Mouse (Mus musculus): ENCODE results near the gene Tfip11.

Tfip11 gene

DNA sequence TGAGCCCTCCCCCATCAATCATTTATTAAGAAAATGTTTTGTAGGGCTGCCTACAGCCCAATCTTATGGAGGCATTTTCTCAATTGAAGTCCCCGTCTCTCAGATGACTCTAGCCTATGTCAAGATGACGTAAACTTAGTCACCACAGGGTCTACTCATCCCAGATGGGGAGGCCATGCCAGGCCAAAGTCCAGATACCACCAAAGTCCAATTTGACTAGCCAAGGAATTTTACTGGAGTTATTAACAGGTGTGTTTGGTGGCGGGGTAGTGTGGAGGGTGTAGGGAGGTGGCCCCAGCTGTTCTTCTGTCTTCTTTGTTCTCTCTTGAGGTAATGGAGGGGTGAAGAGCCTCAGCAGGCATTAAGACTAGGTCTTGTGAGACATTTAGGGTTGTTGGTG lies 33.9 kb downstream of the Tfip11 start:
- DNase-seq (ENCODE audit: extremely low spot score, low spot score) = no peak

DNA sequence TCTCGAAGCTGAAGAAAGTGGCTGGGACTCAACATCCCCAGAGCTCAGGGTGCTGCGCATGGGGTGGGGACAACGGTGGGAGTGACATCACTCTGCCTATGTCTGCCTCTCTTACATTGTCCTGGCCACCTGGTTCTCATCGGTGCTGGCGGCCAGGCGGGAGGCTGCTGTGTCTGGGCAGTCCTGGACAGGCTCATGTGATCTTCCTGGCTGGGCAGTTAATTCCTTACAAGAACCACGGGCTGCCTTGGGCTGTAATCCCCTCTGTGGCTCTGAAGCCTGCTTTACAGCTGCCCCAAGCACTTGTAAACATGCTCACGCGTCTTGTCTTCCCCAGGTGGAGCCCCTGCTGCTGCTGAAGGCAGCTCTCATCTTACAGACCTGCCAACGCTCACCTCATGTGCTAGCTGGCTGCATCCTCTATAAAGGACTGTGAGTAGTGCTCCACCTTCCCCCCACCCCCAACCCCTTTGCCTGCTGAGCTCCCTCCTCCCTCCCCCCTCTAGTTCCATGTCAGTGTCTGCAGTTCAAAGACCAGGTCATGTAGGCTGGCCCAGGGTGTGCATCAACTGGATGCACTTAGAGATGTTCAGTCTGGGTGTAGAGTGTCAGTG lies 38.1 kb downstream of the Tfip11 start:
- no peak for DNase-seq (ENCODE audit: extremely low spot score, low spot score)

- no peak for DNase-seq (ENCODE audit: extremely low spot score, low spot score)
These were observed 40.7 kb downstream of the Tfip11 start for GRCm38 (mm10) chr5:112366879-112367278.

GRCm38 (mm10) chr5:112367338-112367737 lies 41.2 kb downstream of the Tfip11 start:
- DNase-seq (ENCODE audit: extremely low spot score, low spot score) = no peak

GRCm38 (mm10) chr5:112367929-112368328 lies 41.8 kb downstream of the Tfip11 start:
- DNase-seq (ENCODE audit: extremely low spot score, low spot score) = no peak

DNA sequence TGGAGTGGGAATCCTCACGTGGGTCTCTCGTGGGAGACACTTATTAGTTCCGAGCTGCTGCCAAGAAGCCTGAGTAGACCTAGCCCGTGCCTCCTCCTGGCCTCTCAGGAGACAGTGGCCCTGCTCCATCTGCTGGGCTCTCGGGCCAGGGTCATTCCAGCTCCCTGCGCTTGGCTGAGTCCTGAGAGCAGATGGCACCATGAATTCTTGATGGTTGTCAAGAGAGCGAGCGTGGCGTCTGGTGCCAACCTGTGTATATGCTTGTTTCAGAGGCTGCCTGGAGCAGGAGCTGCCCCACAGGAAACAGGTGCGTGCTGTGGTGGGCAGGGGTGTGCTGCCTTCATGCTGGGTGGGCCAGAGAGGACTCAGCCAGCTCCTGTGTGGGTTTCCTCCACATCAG lies 42.5 kb downstream of the Tfip11 start:
- no peak for DNase-seq (ENCODE audit: extremely low spot score, low spot score)

DNA sequence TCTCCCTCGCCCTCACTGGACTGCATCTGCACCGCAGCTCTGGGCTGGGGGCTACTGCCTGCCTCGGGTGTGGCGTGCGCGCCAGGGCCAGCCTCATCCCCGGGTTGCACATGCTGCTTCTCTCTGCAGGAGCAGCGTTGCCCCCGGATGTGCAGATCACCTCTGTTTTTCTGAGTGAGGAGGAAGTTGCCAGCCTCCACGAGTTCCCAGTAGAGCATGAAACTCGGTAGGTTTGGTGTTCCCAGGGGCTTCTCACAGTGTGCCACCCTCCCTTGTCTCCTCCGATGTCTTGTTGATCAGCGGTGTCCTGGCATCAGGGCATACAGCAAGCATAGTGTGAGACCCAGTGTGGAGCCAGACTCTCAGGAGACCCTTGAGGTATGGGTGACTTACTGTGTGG lies 43.2 kb downstream of the Tfip11 start:
- no peak for DNase-seq (ENCODE audit: extremely low spot score, low spot score)

DNA sequence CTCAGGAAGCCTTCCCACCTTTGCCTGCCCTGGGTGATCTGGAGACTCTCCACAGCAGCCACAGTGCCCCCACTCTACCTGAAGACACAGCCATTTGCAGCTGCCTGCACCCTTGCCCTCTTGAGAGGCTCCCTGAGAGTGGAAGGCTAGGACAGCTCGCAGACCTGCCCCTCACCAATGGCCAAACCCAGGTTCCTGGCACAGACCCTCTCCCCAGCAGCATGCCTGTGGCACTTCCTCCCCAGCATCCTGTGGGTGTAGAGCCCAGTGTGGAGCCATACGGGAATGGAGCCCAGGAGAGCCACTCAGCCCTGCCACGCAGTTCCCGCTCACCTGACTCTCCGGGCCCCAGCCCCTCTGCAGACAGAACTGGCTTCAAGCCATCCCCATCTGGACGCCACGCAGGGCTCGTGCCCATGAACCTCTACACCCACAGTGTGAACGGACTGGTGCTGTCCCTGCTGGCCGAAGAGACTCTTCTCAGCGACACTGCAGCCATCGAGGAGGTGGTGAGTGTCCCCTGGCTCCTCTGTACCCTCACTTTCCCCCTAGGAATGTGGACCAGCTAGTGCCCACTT lies 44.2 kb downstream of the Tfip11 start:
- DNase-seq (ENCODE audit: extremely low spot score, low spot score) = no peak

GRCm38 (mm10) chr5:112371933-112372332 lies 45.8 kb downstream of the Tfip11 start:
- DNase-seq (ENCODE audit: extremely low spot score, low spot score) = no peak

DNA sequence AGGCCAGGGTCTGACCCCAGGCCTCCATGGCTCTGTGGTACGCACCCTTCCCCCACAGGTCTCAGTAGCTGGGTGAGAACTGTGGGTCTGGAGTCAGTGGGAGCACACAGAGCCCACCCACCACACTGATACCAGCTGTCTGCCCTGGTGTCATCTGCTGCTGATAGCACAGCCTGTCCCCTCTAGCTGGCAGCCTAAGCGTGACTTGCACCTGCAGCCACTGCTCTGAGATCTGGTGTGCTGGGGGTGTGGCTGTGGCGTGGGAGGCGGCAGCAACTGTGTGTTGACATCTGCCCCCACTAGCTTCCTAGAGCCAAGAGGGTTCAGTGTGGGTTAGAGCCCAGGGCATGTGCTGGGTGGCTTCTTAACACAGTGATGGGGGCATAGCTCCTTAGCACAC lies 50.0 kb downstream of the Tfip11 start:
- DNase-seq (ENCODE audit: extremely low spot score, low spot score) = no peak

DNA sequence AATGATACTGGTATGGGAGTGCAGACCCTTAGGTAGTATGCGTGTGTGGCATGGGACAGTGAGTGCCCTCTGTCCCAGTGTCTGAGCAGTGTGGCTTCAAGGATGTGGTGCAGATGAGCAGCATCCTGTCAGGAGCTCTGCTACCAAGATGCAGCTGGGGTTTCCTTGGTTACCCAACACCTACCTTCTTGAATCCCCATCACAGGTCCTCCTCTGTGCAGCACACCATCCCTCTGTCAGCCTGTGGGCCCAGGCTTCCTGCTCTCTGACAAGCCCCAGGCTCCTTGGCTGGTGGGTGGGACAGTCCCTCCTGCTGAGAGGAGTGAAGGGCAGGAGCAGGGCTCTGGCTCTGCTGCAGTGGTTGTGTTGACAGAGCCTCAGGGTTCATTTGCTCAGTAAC lies 51.2 kb downstream of the Tfip11 start:
- no peak for DNase-seq (ENCODE audit: extremely low spot score, low spot score)

DNA sequence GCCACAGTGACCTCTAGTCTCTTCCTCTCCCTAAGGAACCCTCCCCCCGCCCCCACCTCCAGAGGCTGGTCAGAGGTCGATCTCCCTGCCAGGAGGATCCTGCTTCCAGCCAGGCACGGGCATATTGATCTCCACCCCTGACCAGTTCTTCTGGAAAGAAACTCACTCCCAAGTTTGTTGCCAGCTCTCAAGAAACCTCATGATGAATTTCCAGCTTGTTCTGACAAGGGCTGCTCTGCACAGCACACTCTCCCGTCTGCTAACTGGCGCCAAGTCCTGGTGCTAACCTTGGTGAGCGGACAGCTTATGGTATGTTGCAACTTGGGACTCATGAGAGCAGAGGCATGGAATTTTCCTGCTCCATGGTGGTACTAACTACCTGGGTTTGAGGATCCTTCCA lies 52.6 kb downstream of the Tfip11 start:
- no peak for DNase-seq (ENCODE audit: extremely low spot score, low spot score)

GRCm38 (mm10) chr5:112381154-112381553 lies 55.0 kb downstream of the Tfip11 start:
- no peak for DNase-seq (ENCODE audit: extremely low spot score, low spot score)

- DNase-seq (ENCODE audit: extremely low spot score, low spot score) = no peak
These were observed 55.9 kb downstream of the Tfip11 start for GRCm38 (mm10) chr5:112382042-112382441.

DNA sequence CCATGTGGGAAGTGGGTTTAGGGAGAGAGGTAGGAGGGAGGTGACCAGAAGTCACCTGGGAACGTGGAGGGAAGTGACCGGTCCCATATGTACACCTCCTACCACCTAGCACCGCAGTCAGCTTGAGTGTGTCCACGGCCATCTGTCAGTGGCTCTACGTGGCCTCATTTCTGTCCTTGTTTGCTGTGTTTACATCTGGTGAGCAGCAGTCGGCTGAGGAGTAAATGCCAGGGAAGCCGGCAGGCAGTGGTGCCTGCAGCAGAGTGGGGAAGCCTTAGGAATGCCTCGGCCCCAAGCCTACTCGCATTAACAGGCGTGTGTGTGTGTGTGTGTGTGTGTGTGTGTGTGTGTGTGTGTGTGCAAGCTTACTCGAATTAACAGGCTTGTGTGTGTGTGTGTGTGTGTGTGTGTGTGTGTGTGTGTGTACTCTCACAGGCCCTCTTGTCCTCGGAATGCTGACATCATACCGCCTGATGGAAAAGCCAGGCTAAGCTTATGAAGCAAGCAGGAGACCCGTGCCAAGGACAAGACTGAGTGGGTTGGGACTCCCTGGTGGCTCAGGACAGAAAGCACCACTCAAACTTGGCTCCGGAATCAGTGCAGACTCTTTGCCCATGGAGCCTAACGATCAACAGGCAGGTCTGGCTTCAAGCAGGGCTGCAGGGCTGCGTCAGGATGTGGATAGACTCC lies 56.6 kb downstream of the Tfip11 start:
- DNase-seq (ENCODE audit: extremely low spot score, low spot score) = no peak

DNA sequence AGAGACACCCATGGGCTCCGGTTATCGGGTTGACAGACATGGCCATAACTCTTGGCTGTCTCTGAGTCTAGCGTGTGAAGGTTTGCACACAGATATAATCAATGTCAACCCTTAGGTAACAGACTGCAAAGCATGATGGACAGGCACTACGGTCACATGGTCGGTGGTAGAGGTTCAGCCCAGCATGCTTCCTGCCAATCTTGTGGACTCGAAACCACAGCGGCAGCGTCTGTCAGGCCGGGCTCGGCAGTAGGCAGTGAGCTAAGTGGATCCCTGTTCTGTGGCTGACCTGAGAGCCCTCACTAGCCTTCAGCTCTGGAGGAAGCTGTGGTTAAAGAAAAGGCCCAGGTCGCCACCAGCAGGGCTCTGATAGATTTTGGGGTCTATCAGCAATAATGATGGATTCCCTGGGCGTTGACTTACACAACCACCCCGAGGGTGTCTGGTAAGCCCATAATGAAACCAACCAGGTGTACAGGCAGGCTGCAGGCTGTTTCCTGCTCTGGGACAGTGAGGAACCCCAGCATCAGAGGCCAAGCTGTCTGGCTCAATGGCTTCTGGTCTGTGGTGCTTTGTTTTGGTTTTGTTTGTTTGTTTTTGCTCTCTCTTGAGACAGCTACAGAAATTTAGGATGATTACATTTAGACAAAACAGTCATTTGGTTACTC lies 58.8 kb downstream of the Tfip11 start:
- no peak for DNase-seq (ENCODE audit: extremely low spot score, low spot score)

DNA sequence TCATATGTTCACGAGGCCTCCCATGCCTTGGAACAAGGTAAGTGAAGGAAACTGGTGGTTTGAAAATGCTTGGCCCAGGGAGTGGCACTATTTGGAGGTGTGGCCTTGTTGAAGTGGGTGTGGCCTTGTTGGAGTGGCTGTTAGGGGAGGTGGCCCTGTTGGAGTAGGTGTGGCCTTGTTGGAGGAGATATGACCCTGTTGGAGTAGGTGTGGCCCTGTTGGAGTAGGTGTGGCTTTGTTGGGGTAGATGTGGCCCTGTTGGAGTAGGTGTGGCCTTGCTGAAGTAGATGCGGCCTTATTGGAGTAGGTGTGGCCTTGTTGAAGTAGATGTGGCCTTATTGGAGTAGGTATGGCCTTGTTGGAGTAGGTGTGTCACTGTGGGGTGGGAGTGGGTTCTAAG lies 59.8 kb downstream of the Tfip11 start:
- DNase-seq (ENCODE audit: extremely low spot score, low spot score) = no peak
